Mouse (Mus musculus): ENCODE results near the gene Braf. TPM values are rescaled to one million over a fixed set of nuclear protein-coding genes. Genes with fewer than 3 reads are reported as not detected.

The Braf gene
- polyA plus RNA-seq, 1 experiment from 2014 or later = 28.0 TPM

GRCm38 (mm10) chr6:39570426-39570825 is 154.8 kb downstream of the Braf start:
- no peak for DNase-seq (ENCODE audit: low spot score)
- WGBS = 81% methylated on average over 3 of the region's 3 CpGs
- H3K9me3 ChIP-seq (ENCODE audit: control insufficient read depth, low read length) = no peaks in the 10 kb centered on the region
- no peak for ATAC-seq (ENCODE audit: low FRiP score)
- H3K27ac ChIP-seq = no peak overlapping the region
- no peak overlapping the region for H3K4me3 ChIP-seq (replicated peaks; ENCODE audit: low read length)
- no peaks in the 10 kb centered on the region for H3K36me3 ChIP-seq (replicated peaks; ENCODE audit: control insufficient read depth, insufficient read depth)
- no peaks in the 10 kb centered on the region for H3K27me3 ChIP-seq (ENCODE audit: control insufficient read depth, insufficient read depth, low read length)
- H3K4me2 ChIP-seq (replicated peaks) = no peak overlapping the region
- H3K9ac ChIP-seq = no peak overlapping the region
- H3K4me1 ChIP-seq (replicated peaks; ENCODE audit: control insufficient read depth, insufficient read depth, low read length) = peaks cover 11% of the 10 kb centered on the region

DNA sequence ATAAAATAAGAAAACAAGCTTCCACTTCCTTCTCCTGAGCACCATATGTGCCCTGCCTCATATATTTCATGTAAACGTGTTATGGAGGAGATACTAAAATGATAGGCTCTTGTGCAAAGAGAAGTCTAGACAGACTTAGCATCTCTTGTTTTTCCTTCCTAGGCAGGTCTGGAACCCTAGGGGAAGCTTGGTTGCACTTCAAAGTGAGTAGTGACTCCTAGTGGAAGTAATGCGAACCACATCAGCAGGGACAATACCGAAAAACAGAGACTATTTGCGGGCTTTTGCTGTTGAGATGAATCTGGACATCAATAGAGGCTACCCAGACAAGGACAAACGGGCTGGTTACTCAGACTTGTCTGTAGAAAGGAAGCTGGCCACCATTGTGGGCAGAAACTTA is 157.7 kb downstream of the Braf start:
- DNase-seq (ENCODE audit: low spot score) = peak; percentile 70
- H3K4me2 ChIP-seq (replicated peaks) = no peak overlapping the region
- no peak for ATAC-seq (ENCODE audit: low FRiP score)
- H3K27ac ChIP-seq = no peak overlapping the region
- no peaks in the 10 kb centered on the region for H3K27me3 ChIP-seq (ENCODE audit: control insufficient read depth, insufficient read depth, low read length)
- no peaks in the 10 kb centered on the region for H3K36me3 ChIP-seq (replicated peaks; ENCODE audit: control insufficient read depth, insufficient read depth)
- H3K4me3 ChIP-seq (replicated peaks; ENCODE audit: low read length) = no peak overlapping the region
- 14% methylated on average over 5 of the region's 5 CpGs for WGBS
- no peaks in the 10 kb centered on the region for H3K4me1 ChIP-seq (replicated peaks; ENCODE audit: control insufficient read depth, insufficient read depth, low read length)
- no peak overlapping the region for H3K9ac ChIP-seq
- H3K9me3 ChIP-seq (ENCODE audit: control insufficient read depth, low read length) = no peaks in the 10 kb centered on the region

DNA sequence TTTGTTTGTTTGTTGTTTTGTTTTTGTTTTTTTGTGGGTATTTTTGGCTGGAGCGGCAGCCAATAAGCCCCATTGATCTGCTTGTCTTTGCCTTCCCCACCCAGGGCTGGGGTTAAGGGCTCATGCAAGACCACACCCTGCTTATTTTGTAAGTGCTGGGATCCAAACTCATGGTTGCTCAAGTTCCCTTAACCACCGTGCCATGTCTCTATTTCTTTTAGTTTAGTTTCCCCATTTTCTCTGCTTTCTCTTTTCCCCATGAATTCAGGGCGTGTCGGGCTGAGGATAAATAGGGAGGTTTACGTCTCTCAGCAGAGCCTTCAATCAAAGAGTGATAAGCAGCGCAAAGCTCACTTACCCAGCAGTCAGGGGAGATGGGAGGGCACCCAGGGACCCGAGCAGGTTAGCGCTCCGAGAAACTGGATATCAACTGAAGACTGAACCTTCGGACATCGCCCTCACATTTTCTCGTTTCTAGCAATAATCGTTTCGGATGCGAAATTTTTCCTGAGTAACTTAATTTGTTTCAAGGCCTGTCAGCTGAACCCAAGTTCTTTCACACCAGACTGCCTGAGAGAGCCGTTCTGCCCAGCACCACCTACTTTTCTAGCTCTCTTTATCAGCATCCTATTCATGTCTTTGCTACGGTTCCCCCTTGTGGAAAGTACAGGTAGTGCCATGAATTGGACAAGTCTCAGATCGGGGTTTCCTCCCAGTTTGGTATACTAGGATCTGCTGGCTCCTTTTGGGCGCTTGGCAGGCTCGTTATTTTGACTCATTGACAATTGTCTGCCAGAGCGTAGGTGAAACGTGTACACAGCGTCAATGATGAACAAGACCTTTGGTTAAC is 162.9 kb downstream of the Braf start:
- Histone ChIP-seq H3K4me3 (replicated peaks; ENCODE audit: low read length) (no peak overlapping the region), H3K36me3 (replicated peaks; ENCODE audit: control insufficient read depth, insufficient read depth) (no peaks in the 10 kb centered on the region), H3K9me3 (ENCODE audit: control insufficient read depth, low read length) (no peaks in the 10 kb centered on the region), H3K27ac (no peak overlapping the region), H3K4me1 (replicated peaks; ENCODE audit: control insufficient read depth, insufficient read depth, low read length) (peaks cover 11% of the 10 kb centered on the region; the same call in 1 of the 2 replicates), H3K4me2 (replicated peaks) (peak overlapping the region; percentile 33), H3K27me3 (ENCODE audit: control insufficient read depth, insufficient read depth, low read length) (no peaks in the 10 kb centered on the region), H3K9ac (no peak overlapping the region)
- WGBS = 21% methylated on average over 23 of the region's 23 CpGs
- peak; percentile 94 for DNase-seq (ENCODE audit: low spot score)
- ATAC-seq (ENCODE audit: low FRiP score) = peak; percentile 62; the same call in 1 of the 2 replicates

DNA sequence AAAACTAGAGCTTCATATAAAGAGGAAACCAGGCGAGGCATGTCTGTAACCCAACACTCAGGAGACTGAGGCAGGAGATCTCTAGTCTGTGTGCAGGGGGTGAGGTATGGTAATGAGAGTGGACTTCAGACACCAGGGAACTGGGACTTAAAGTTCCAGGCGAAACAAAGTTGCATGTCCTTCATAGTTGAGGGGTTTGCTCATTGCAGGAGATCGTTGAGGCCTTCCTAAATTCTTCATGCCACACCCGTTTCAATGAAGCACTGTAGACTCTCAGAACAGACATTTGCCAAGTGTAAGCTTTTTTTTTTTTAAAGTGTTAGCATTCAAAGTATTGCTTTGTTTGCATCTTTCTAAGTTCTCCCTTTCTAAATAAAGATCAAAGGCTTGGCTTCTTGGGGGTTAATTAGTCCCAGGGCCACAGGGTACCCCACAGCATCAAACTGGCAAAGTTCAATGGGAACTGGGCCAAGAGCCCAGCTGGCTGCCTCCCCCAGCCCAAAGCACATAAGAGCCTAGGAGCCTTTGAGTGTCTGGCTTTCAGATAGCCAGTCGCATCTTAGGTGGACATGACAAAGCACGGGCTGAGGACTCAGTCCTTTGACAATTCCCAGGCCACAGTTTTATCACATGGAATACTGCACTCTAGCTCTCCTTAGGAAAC is 165.9 kb downstream of the Braf start:
- WGBS = 43% methylated on average over 6 of the region's 6 CpGs
- ATAC-seq (ENCODE audit: low FRiP score) (no peak), DNase-seq (ENCODE audit: low spot score) (no peak)
- Histone ChIP-seq H3K36me3 (replicated peaks; ENCODE audit: control insufficient read depth, insufficient read depth) (no peaks in the 10 kb centered on the region), H3K4me3 (replicated peaks; ENCODE audit: low read length) (no peak overlapping the region), H3K27ac (peak overlapping the region; percentile 17), H3K4me1 (replicated peaks; ENCODE audit: control insufficient read depth, insufficient read depth, low read length) (peaks cover 32% of the 10 kb centered on the region), H3K27me3 (ENCODE audit: control insufficient read depth, insufficient read depth, low read length) (no peaks in the 10 kb centered on the region), H3K9ac (no peak overlapping the region), H3K4me2 (replicated peaks) (no peak overlapping the region), H3K9me3 (ENCODE audit: control insufficient read depth, low read length) (no peaks in the 10 kb centered on the region)

- DNase-seq (ENCODE audit: low spot score) (peak; percentile 89), ATAC-seq (ENCODE audit: low FRiP score) (peak; percentile 95)
- Histone ChIP-seq H3K36me3 (replicated peaks; ENCODE audit: control insufficient read depth, insufficient read depth) (no peaks in the 10 kb centered on the region), H3K4me1 (replicated peaks; ENCODE audit: control insufficient read depth, insufficient read depth, low read length) (peaks cover 33% of the 10 kb centered on the region), H3K9ac (peak within 1 kb of the TSS; percentile 91), H3K4me2 (replicated peaks) (peak within 1 kb of the TSS; percentile 75), H3K27me3 (ENCODE audit: control insufficient read depth, insufficient read depth, low read length) (no peaks in the 10 kb centered on the region), H3K4me3 (replicated peaks; ENCODE audit: low read length) (peak within 1 kb of the TSS; percentile 87), H3K9me3 (ENCODE audit: control insufficient read depth, low read length) (no peaks in the 10 kb centered on the region), H3K27ac (peak within 1 kb of the TSS; percentile 94)
- WGBS = under 1% methylated on average over 39 of the region's 50 CpGs
Observed at GRCm38 (mm10) chr6:39557723-39558261, 167.5 kb downstream of the Braf start, which contains the start of gene Dennd2a. Gene Dennd2a (minus strand): TSS chr6:39557867.

GRCm38 (mm10) chr6:39556900-39557659 is 168.2 kb downstream of the Braf start:
- Histone ChIP-seq H3K27me3 (ENCODE audit: control insufficient read depth, insufficient read depth, low read length) (no peaks in the 10 kb centered on the region), H3K9ac (peak overlapping the region; percentile 91), H3K4me3 (replicated peaks; ENCODE audit: low read length) (peak overlapping the region; percentile 87), H3K9me3 (ENCODE audit: control insufficient read depth, low read length) (no peaks in the 10 kb centered on the region), H3K27ac (peak overlapping the region; percentile 94), H3K4me2 (replicated peaks) (peak overlapping the region; percentile 75), H3K4me1 (replicated peaks; ENCODE audit: control insufficient read depth, insufficient read depth, low read length) (peaks cover 38% of the 10 kb centered on the region), H3K36me3 (replicated peaks; ENCODE audit: control insufficient read depth, insufficient read depth) (0 out of 2 replicates have a peak, but pooled peaks cover 3% of the 10 kb centered on the region)
- peak; percentile 69 for ATAC-seq (ENCODE audit: low FRiP score)
- peak; percentile 48 for DNase-seq (ENCODE audit: low spot score)
- 0% methylated on average over 50 of the region's 54 CpGs for WGBS

GRCm38 (mm10) chr6:39555648-39555945 is 169.7 kb downstream of the Braf start:
- DNase-seq (ENCODE audit: low spot score) = no peak
- no peak for ATAC-seq (ENCODE audit: low FRiP score)
- Histone ChIP-seq H3K27me3 (ENCODE audit: control insufficient read depth, insufficient read depth, low read length) (no peaks in the 10 kb centered on the region), H3K4me1 (replicated peaks; ENCODE audit: control insufficient read depth, insufficient read depth, low read length) (peaks cover 39% of the 10 kb centered on the region), H3K9me3 (ENCODE audit: control insufficient read depth, low read length) (no peaks in the 10 kb centered on the region), H3K4me3 (replicated peaks; ENCODE audit: low read length) (peak overlapping the region; percentile 87), H3K36me3 (replicated peaks; ENCODE audit: control insufficient read depth, insufficient read depth) (0 out of 2 replicates have a peak, but pooled peaks cover 8% of the 10 kb centered on the region), H3K4me2 (replicated peaks) (peak overlapping the region; percentile 75), H3K9ac (peak overlapping the region; percentile 91), H3K27ac (0 out of 2 replicates have a peak overlapping the region, but pooled peaks have one; percentile 20)
- 41% methylated on average over 2 of the region's 2 CpGs for WGBS

DNA sequence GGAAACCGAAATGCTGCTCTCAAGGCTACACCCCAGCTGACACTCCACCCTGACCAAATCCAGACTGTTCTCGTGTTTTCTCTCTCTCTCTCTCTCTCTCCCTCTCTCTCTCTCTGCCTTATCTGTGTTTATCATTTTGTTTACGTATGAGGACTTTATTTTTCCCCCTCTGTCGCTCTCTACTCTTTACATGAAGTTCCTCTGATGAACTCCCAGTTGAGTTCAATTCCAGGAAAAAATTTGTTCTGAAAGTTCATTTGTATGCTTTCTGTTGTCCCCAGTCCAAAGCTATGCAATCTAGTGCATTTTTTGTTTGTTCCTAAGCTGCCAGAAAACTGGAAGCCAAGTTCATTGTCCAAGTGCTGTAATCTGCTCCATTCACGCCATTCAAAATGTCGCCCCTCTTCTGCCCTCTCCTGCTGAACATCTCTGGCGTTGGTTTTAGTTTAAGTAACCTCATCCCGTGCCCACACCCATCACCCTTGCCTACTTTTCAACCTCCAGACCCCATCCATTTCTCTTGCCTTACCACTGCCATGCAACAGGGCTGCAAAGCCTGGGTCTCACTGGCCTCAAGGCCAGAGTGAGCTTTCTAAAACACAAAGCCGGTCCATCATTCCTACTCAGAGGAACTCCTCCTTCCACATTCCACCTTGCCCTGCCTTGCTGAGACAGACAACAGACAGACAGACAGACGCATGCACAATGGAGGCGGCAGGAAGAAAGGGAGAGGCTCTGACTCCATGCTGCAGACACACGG is 170.2 kb downstream of the Braf start:
- H3K4me3 ChIP-seq (replicated peaks; ENCODE audit: low read length) = peak overlapping the region; percentile 87
- peaks cover 39% of the 10 kb centered on the region for H3K4me1 ChIP-seq (replicated peaks; ENCODE audit: control insufficient read depth, insufficient read depth, low read length)
- DNase-seq (ENCODE audit: low spot score) = no peak
- no peaks in the 10 kb centered on the region for H3K27me3 ChIP-seq (ENCODE audit: control insufficient read depth, insufficient read depth, low read length)
- 0 out of 2 replicates have a peak, but pooled peaks cover 8% of the 10 kb centered on the region for H3K36me3 ChIP-seq (replicated peaks; ENCODE audit: control insufficient read depth, insufficient read depth)
- ATAC-seq (ENCODE audit: low FRiP score) = no peak
- 0 out of 2 replicates have a peak overlapping the region, but pooled peaks have one; percentile 20 for H3K27ac ChIP-seq
- 62% methylated on average over 12 of the region's 12 CpGs for WGBS
- peak overlapping the region; percentile 91 for H3K9ac ChIP-seq
- peak overlapping the region; percentile 75 for H3K4me2 ChIP-seq (replicated peaks)
- H3K9me3 ChIP-seq (ENCODE audit: control insufficient read depth, low read length) = no peaks in the 10 kb centered on the region

All from hindbrain, embryonic 14.5 days (tissue).